Mouse (Mus musculus): ENCODE measurements at regions not wholly inside any gene's neighbourhood (a gene's known extent, or its start where the extent isn't known, plus 50 kb on each side); places are given as distances from the start of the nearest gene placed in this dataset.

- ATAC-seq: no peak
These were observed 55.2 kb upstream of the Fer start for GRCm38 (mm10) chr17:63807590-63808228.

GRCm38 (mm10) chr17:63808756-63809155 lies 54.1 kb upstream of the Fer start:
- H3K27me3 ChIP-seq (replicated peaks; ENCODE audit: control insufficient read depth, insufficient read depth, low read length): no peaks in the 10 kb centered on the region
- ATAC-seq: no peak
- no peak overlapping the region for H3K27ac ChIP-seq (ENCODE audit: low read depth, low read length)
- H3K4me2 ChIP-seq (replicated peaks; ENCODE audit: low read depth): no peak overlapping the region
- no peak for TF ChIP-seq CTCF (IDR thresholded peaks at IDR 0.05; ENCODE audit: low read depth)
- no peaks in the 10 kb centered on the region for H3K4me1 ChIP-seq (replicated peaks; ENCODE audit: control insufficient read depth, insufficient read depth, low read length)
- H3K9ac ChIP-seq (ENCODE audit: low read depth, low read length): no peak overlapping the region
- no peaks in the 10 kb centered on the region for H3K9me3 ChIP-seq (ENCODE audit: control insufficient read depth)
- H3K36me3 ChIP-seq (ENCODE audit: control insufficient read depth, insufficient read depth): no peaks in the 10 kb centered on the region
- no peak overlapping the region for H3K4me3 ChIP-seq (ENCODE audit: low read depth, low read length)
- WGBS: 71% methylated on average over 6 of the region's 6 CpGs

More at GRCm38 (mm10) chr17:63807590-63808228, 55.2 kb upstream of the Fer start:
- Histone ChIP-seq H3K27me3 (replicated peaks; ENCODE audit: control insufficient read depth, insufficient read depth, low read length) (no peaks in the 10 kb centered on the region), H3K4me2 (replicated peaks; ENCODE audit: low read depth) (no peak overlapping the region), H3K9me3 (ENCODE audit: control insufficient read depth) (no peaks in the 10 kb centered on the region), H3K4me3 (ENCODE audit: low read depth, low read length) (no peak overlapping the region), H3K27ac (ENCODE audit: low read depth, low read length) (no peak overlapping the region), H3K9ac (ENCODE audit: low read depth, low read length) (no peak overlapping the region), H3K36me3 (ENCODE audit: control insufficient read depth, insufficient read depth) (no peaks in the 10 kb centered on the region), H3K4me1 (replicated peaks; ENCODE audit: control insufficient read depth, insufficient read depth, low read length) (no peaks in the 10 kb centered on the region)
- 88% methylated on average over 9 of the region's 9 CpGs for WGBS
- TF ChIP-seq CTCF (IDR thresholded peaks at IDR 0.05; ENCODE audit: low read depth): no peak

GRCm38 (mm10) chr17:63811246-63811785 lies 51.5 kb upstream of the Fer start:
- Histone ChIP-seq H3K36me3 (ENCODE audit: control insufficient read depth, insufficient read depth) (no peaks in the 10 kb centered on the region), H3K9ac (ENCODE audit: low read depth, low read length) (no peak overlapping the region), H3K27ac (ENCODE audit: low read depth, low read length) (no peak overlapping the region), H3K4me2 (replicated peaks; ENCODE audit: low read depth) (no peak overlapping the region), H3K4me1 (replicated peaks; ENCODE audit: control insufficient read depth, insufficient read depth, low read length) (no peaks in the 10 kb centered on the region), H3K4me3 (ENCODE audit: low read depth, low read length) (no peak overlapping the region), H3K27me3 (replicated peaks; ENCODE audit: control insufficient read depth, insufficient read depth, low read length) (no peaks in the 10 kb centered on the region), H3K9me3 (ENCODE audit: control insufficient read depth) (no peaks in the 10 kb centered on the region)
- no peak for ATAC-seq
- 41% methylated on average over 9 of the region's 9 CpGs for WGBS
- TF ChIP-seq CTCF (IDR thresholded peaks at IDR 0.05; ENCODE audit: low read depth): no peak

GRCm38 (mm10) chr17:63812586-63812985 lies 50.3 kb upstream of the Fer start:
- no peak for ATAC-seq
- Histone ChIP-seq H3K4me2 (replicated peaks; ENCODE audit: low read depth) (no peak overlapping the region), H3K9me3 (ENCODE audit: control insufficient read depth) (no peaks in the 10 kb centered on the region), H3K4me1 (replicated peaks; ENCODE audit: control insufficient read depth, insufficient read depth, low read length) (no peaks in the 10 kb centered on the region), H3K9ac (ENCODE audit: low read depth, low read length) (no peak overlapping the region), H3K27ac (ENCODE audit: low read depth, low read length) (no peak overlapping the region), H3K36me3 (ENCODE audit: control insufficient read depth, insufficient read depth) (no peaks in the 10 kb centered on the region), H3K4me3 (ENCODE audit: low read depth, low read length) (no peak overlapping the region), H3K27me3 (replicated peaks; ENCODE audit: control insufficient read depth, insufficient read depth, low read length) (no peaks in the 10 kb centered on the region)
- WGBS: 91% methylated on average over 3 of the region's 3 CpGs
- TF ChIP-seq CTCF (IDR thresholded peaks at IDR 0.05; ENCODE audit: low read depth): no peak

Data from intestine, postnatal 0 days (tissue).